Mouse (Mus musculus) T-helper 17 cell (primary cell): Measurements from ENCODE around the gene Hoxc5.

Source experiments
- in situ Hi-C, 2 experiments: fragments of 300-600 bp; cut with MboI, MseI; formaldehyde crosslinking; loops; 1 replicate in 1 of 2; 2 replicates in 1 of 2; pipeline ENCODE4 v1.15.1; 2025; ENCODE audit warnings: high pct_unique_total_duplicates in 2 of 2

Gene Hoxc5

DNA sequence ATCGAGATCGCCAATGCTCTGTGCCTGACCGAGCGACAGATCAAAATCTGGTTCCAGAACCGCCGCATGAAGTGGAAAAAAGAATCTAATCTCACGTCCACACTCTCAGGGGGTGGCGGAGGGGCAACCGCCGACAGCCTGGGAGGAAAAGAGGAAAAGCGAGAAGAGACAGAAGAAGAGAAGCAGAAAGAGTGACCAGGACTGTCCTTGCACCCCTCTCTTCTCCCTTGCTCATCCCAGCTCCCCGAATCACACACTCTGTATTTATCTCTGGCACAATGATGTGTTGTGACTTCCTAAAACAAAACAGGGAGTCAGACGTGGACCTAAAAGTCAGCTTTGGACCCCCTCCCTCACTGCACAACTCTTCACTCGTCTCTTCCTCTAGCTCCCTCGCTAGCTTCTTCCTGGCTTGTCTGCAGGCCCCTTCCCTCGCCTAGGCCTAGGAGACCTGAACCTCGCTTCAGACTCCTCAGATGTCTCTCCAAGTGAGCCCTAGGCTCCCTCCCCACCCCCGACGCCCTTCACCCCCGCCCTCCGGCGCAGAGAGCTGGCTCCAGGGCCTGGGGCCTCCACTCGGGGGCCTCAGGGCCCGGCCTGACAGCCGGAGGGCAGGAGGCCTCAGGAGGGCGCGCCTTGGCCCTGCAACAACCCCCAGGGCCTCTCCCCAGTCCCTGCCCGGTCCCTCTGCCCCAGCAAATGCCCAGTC lies 43.8 kb downstream of the Hoxc5 start:
- in situ Hi-C loops, result no loop called here

DNA sequence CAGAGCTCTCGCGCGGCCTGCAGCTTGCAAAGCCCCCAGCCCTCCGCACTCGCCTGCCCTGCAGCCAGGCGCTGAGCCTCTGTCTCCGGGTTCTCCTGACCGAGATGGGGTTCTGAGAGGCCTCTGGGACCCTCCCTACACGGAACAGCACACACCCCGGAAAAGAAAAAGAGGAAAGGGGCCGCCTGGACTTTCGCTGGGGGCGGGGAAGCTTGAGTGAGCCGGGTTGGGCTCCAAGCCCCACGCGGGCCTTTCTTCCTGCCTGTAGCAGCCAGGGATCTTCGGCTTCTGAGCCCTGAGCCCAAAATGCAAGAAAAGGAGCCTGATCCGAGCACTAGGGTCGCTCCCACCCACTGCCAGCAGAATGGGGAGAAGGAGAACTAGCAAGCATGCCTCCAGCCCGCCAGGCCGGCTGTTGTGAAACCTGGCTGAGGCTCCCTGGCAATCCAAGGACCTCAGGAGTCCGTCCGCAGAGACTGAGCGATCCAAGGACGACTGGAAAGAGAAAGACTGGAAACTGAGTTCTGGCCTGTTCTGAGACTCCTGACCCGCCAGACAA lies 44.8 kb downstream of the Hoxc5 start:
- in situ Hi-C loops, result no loop called here

DNA sequence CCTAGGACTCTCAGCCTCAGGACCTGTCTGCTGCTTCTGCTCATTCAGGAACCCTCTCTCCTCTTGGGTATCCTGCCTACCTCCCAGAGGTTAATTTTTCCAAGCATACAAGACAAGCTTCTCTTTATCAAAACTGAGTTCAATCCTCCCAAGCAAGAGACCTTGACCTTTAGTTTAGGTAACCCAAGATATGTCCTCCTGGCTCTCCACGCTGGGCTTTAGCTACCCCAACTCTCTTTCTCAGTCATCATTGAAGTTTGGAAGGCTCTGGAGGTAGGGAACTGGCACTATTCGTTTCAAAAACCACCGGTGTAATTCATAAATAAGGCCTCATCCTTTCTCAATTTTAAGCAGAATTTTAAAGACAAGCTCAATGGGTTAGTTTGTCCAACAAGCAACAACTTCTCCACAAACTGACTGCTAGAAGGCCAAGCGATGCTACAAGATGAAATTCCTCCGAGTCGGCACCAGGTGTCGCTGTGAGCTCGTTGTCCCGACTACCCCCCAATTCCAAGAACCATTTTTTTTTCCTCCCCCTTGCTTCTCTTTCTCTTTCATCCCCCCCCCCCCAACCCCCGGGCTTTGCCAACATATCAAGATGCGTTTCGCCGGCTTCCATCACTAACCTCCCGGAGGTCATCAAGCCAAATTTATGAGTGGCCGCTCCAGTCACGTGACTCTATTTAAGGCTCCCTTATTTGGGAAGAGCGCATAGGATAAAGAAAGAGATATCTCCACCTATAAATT lies 46.2 kb downstream of the Hoxc5 start:
- in situ Hi-C loops, result no loop called here

DNA sequence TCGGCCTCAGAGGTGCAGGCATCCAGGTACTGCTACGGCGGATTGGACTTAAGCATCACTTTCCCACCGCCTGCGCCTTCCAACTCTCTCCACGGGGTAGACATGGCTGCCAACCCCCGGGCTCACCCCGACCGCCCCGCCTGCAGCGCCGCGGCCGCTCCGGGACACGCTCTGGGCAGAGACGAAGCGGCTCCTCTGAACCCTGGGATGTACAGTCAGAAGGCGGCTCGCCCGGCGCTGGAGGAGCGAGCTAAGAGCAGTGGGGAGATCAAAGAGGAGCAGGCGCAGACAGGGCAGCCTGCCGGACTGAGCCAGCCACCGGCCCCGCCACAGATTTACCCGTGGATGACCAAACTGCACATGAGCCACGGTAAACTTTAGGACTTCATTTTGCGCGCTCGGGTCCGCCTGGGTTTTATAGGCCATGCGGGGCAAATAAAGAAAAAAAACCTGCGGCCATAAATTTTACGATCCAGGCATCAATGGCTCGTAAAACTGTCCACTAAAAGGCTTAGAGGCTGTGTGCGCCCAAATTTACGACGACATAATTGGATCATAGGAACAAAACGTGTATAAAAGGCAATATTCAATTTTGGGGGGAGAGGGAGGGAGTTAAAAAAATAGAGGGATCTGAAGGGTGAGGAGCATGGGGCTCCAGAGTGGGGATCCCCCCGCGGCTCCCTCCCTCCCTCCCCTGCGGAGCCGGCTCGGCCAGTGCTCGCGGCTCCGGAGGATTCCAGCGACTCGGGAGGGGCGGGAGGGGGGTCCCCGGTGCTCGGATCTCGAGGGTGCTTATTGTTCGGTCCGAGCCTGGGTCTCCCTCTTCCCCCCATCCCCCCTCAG lies 47.1 kb downstream of the Hoxc5 start:
- in situ Hi-C loops, result no loop called here

DNA sequence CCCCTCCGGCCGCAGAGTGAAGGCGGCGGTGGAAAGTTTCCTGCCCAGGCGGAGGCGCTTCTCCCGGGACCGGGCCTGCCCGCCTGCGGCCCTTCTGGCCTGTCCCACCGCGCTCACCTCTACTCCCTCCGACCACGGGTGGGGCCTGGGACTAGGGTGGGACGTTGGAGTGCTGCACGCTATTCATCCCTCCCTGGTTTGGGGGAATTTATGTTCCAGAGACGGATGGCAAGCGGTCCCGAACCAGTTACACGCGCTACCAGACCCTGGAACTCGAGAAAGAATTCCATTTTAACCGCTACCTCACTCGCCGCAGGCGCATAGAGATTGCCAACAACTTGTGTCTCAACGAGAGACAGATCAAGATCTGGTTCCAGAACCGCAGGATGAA lies 47.8 kb downstream of the Hoxc5 start:
- in situ Hi-C loops, result no loop called here

DNA sequence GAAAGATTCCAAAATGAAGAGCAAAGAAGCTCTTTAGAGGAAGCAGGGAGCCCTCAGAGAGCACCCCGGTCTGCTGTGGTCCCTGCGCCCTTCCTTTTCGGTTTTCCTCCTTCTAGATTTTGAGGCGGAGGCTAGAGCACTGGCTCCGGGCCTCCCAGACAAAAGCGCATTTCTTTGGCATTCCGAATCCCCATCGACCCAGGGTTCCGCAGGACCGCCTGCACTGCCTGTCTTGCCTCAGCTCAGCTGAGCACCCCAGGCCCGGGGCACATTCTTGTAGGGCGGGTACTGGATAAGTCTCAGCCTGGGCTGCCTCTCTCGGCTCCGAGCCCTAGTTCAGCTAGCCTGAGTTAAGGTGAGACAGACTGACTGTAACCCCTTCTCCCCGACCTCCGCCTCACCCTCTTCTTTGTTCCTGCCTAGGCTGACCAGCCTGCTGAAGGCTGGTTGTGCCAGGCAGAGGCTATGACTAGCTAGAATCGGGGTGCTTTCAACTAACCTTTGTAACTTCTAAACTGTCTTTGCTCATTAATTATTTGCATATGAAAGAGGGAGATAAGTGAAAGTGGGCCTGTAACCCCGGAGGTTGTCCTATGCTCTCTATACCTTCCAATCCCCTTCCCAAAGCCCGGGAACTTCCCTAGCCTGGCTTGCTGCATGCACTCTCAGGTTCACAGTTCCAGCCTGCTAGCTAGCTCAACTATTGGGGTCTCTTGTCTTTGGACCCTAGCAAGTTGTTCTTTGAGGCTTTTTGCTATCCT lies 48.3 kb downstream of the Hoxc5 start:
- in situ Hi-C loops, result no loop called here

DNA sequence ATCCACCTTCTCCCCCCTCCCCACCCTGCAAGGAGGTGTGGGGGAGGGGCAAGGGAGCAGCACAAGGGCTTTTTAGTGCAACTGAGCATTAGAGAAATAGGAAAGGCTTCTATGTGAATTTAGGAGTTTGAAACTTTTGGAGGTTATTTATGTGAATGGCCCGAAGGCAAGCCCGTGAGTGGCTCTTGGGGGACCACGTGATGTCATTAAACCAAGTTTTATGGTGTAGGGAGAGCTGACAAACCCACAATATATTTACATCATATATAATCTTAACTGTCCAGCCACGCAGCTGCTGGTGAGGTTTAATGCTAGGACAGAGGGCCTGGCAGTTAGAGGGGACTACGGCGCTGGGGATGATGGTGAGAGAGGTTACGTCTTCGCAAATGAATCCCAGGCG lies 51.4 kb downstream of the Hoxc5 start, which contains the start of gene Hoxc4:
Hoxc4 (plus strand) TSS at position 299 of the 400 bp plus-strand sequence.
- in situ Hi-C loops, result no loop called here

DNA sequence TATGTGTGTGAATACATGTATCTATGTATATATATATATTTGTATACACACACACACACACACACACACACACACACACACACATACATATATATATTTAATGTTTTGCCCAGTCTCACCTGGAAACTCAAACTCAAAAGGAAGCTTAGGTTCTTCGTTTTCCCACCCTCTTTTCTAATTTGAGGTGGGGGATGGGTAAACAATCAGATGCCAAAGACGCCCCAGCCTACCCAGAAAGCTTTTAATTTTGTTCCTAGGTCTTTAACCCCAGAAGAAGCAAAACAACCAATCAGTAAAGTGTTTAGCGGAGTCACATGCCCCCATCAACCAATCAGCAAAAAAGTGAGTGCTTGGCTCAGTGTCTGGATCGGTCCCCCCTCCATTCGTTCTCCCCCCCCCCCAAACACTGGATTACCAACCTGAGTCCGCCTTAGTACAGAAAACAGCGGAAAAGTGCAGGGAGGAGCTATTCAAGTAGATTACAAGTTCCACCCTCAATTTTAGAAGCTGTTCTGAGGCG lies 53.7 kb downstream of the Hoxc5 start:
- in situ Hi-C loops, result no loop called here

DNA sequence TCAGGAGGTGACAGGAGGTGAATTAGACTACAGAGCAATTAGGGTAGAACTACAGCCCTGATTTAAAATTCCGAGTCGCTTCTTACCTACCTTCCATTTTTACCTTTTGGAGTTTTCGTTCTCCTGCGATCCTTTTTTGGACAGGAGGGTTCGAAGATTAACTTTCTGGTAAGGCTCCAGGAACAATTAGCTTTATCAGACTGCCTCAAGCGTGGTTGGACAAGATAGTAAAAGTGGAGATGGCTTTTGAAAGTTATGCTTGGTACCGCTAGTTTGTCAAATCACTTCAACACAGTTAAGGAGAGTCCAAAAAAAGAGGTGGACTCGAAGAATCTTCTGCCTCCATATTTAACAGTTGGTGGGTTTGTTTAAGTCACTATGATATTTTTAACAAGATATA lies 54.3 kb downstream of the Hoxc5 start:
- in situ Hi-C loops, result no loop called here

DNA sequence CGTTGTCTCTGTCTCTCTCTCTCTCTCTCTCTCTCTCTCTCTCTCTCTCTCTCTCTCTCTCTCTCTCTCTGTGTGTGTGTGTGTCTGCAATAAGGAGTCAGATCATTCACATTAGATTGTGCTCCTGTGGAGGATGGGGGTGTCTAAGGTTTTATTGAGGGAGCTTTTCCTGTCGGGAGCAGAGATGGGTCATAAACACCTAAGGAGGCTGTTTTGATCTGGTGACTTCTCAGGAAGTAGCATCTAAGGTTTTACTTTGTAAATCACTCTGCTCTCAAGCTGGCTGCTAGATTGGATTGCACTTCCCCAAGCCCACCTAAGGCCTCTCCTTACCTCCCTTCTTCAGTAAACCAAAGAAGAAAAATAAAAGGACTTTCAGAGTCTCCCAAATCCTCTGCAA lies 56.9 kb downstream of the Hoxc5 start:
- in situ Hi-C loops, result no loop called here

DNA sequence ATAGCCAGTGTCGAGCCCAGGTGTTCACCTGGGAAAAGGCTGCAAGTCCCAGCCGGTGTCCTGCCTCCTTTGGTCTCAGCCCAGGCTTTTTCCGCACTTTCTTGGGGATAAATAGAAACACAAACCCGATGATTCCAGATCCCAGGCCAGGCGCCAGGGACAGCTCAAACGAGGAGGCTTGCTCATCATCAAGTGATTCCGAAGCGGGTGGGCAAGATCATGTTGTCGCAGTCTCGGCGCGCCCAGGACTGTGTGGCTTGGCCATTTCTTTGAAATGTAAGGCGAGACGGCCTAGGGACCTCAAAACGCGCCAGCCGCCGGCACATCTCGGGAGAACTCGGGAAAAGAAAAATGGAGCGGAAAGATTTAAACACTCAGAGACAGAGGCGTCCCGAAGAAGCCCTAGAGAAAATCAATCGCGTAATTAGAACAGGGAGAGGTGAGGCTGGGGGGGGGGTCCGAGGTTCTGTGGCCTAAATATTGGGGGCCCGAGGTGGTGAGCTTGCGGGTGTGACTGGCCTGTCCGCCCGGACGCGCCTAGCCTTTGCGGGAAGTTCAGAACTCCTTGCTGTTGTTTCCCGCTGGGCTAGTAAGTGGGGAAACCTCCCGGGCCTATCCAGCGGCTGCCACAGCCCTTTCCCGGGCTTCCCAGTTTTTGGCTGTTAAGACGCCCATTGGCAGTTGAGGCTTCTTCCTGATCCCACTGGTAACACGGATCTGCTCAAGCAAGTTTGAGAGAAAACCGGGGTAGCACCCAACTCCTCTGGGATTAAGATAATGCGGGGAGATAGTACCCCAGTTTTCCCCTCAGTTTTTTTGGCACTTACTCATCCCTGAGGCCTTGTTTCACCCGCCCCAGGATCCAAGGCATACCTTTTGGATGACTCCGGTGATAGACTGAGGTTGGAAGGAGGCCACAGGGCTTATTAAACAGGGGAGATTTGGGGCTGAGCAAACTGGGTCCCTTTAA lies 60.3 kb downstream of the Hoxc5 start:
- in situ Hi-C loops, result no loop called here

DNA sequence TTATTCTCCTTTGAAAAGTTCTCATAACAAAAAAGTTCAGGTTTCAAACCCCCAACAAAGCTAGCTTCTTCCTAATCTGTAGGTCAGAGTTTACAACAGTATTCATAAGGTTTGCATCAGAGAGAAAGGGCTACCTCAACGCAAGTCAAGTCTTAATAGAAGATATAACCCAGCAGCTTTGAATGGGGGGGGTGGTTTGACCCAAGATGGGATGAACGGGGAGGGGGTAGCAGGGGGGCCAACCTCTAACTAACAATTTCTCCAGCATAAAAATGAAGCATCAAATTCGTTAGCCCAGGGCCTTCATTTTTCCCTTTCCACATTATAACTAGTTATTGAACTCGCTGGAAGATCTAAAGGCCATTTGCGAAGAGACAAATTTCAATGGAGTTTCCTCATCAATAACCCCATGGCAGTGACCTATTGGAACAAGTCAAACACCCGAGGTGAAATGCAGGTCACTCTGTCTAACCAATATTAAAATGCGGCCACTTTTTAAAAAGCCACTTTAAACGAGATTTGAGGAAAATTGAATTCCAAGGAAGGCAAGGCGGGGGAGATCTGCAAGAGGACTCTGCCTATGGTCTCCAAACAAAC lies 61.8 kb downstream of the Hoxc5 start:
- in situ Hi-C loops, result no loop called here

DNA sequence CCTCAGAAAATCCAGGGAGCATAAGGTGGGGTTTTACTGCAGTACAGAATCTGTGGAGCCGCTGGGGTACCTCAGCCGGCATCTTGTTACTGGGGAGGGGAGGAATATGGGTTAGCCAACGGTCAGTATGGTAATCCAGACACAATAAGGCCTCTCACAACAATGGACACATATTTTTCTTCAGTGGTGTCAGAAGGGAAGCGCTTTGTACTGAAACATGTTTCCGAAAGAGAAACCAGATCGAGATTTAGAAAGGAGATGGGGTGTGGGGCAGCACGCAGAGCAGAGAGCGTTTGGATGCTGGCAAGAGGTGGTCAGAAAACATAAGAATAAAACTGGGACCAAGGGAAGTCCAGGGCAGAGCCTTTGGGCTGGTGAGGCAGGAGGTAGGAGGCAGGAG lies 62.9 kb downstream of the Hoxc5 start:
- in situ Hi-C loops, result no loop called here

DNA sequence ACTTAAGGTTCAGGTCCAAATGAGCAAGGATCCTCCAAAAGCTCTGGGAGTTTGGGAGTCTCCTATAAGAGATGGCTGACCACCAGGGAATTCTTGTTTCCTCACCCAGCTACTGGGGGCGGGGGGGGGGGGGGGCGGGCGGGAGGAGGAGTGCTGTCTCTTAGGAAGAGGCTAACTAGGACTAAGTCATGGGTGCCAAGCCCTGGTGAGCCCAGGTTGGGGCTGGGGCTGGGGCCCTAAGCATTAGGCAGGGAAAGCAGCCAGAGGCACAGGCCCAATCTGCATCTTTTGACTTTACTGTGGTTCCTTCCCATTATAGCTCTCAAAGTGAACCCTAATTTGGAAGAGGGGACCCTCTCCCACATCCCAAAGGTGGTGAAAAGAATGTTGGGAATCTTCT lies 64.9 kb downstream of the Hoxc5 start:
- in situ Hi-C loops, result no loop called here

DNA sequence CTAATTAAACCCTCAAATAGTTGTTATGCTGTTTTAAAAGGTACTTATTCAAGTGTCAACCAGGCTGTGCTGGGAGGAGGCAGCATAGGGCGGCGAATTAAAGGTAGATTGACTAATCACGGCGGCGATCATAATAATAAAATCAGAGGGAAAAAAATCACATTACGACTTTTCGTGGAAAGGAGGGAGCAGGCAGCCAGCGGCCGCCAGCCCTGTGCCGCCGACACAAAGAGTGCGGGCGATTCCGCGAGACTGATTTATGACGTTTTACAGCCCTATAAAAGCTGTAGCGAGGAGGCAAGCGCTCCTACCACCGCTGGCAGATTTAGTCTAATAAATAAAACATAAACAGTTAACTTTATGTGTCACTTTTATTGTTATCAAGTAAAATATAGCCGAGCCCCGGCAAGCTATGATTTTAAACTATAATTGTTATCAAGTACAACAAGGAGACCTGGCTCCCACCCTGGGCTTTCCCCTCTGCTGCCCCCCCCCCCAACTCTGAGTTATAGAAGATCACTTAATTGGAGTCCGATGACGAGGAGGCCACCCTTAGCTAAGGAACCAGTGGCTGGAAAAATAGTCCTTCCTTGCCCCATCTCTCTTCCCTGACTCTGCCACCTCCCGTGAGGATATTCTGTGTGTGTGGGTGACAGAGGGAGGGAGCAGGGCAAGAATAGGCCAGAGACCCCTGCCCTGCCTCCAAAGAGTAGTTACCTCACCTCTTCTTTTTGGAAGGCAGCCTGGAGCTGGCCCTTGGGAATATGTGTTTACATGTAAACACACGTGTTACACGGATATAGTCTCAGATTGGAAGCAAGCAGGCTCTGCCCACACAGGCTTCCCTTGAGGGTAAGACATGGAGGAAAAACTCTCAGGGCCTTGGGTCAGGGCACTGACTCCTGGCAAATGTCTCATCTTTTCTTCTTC lies 65.7 kb downstream of the Hoxc5 start:
- in situ Hi-C loops, result no loop called here

DNA sequence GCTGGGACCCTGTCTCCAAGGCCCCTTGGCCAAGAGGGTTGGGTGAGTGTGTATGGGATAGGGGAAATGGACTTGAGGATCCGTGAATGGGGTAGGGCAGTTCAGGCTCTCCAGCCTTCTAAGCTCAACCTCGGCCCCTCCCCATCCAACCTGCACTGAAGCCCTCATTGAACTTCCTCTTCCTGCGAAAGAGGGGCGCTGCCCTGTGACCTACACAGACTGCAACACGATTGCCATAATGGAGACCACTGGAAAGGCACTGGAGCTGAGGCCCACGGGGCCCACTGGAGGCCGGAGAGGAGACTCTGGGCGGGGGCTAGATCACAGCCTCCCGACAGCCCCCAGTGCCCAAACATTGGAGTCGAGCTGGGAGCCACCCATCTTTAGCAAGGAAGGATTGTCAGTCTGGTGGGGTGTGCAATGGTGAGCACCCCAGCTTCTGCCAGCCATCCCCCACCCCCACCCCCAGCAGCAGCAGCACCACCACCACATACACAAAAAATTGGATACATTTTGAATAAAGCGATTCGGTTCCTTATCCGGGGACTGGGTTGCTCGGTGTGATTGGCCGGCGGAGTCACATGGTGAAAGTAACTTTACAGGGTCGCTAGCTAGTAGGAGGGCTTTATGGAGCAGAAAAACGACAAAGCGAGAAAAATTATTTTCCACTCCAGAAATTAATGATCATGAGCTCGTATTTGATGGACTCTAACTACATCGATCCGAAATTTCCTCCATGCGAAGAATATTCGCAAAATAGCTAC lies 67.0 kb downstream of the Hoxc5 start:
- in situ Hi-C loops, result no loop called here

DNA sequence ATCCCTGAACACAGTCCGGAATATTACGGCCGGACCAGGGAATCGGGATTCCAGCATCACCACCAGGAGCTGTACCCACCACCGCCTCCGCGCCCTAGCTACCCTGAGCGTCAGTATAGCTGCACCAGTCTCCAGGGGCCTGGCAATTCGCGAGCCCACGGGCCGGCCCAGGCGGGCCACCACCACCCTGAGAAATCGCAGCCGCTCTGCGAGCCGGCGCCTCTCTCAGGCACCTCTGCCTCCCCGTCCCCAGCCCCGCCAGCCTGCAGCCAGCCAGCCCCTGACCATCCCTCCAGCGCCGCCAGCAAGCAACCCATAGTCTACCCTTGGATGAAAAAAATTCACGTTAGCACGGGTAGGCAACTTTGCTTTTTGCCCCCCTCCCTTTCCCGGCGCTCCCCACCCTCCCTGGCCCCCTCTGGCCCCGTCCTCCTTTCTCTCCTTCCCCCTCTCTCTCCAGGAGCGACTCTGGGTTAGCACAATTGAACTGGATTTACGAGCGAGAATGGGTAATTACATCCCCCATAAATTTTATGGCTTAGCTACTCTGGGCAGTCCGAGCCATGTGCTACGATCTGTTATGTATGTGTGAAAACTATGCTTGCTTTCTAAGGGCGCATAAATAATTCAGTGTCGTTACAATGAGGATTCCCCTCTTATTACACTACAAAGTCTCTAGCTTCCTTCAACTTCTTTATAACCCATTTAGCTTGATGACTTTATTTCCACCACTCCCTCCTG lies 67.7 kb downstream of the Hoxc5 start:
- in situ Hi-C loops, result no loop called here
